Mouse (Mus musculus) hindbrain, postnatal 0 days (tissue): ENCODE results near the gene Osbpl2. TPM values are rescaled to one million over a fixed set of nuclear protein-coding genes. Genes with fewer than 3 reads are reported as not detected.
A peak's percentile ranks its signal among the peaks of the same experiment; 100 is the strongest.
"Not testable (repeated sequence)": the region's sequence is repeated elsewhere in the genome, so short reads cannot be mapped to it uniquely, and the experiment has no call there.

Source experiments
- ATAC-seq: fragments of 200-750 bp; cut with Nextera tagmentation; 2 replicates; pipeline ENCODE4 v1.8.0; 2017; ENCODE audit warnings: mild to moderate bottlenecking, moderate TSS enrichment, moderate library complexity
- DNase-seq: peaks from one replicate; pipeline ENCODE4 v3.0.0-alpha.2; 2015; ENCODE audit warnings: low spot score
- H3K27ac ChIP-seq: fragments of 300-500 bp; sonication (generic); 2 replicates; pipeline ENCODE4 v1.5.1; 2014; ENCODE audit warnings: mild to moderate bottlenecking
- H3K27me3 ChIP-seq: fragments of 300-500 bp; sonication (generic); 2 replicates; pipeline ENCODE4 v1.6.1; 2014; ENCODE audit warnings: low read length, mixed read lengths; ENCODE audit not compliant: insufficient read depth
- H3K36me3 ChIP-seq: fragments of 300-500 bp; sonication (generic); 2 replicates; pipeline ENCODE4 v1.6.1; 2014; ENCODE audit warnings: low read length, mixed read lengths; ENCODE audit not compliant: insufficient read depth
- H3K4me1 ChIP-seq: fragments of 300-500 bp; sonication (generic); 2 replicates; pipeline ENCODE4 v1.6.1; 2014; ENCODE audit warnings: antibody characterized with exemption, low read length, mixed read lengths; ENCODE audit not compliant: insufficient read depth
- H3K4me2 ChIP-seq: fragments of 300-500 bp; sonication (generic); 2 replicates; pipeline ENCODE4 v1.6.1; 2014; ENCODE audit warnings: low read depth, mild to moderate bottlenecking, low read length, moderate library complexity, mixed read lengths
- H3K4me3 ChIP-seq: fragments of 300-500 bp; sonication (generic); 2 replicates; pipeline ENCODE4 v1.5.1; 2014; ENCODE audit warnings: low read length
- H3K9ac ChIP-seq: fragments of 300-500 bp; sonication (generic); replicated peaks from 2 replicates; pipeline ENCODE4 v1.6.1; 2014; ENCODE audit warnings: mild to moderate bottlenecking, low read length, moderate library complexity, mixed read lengths
- H3K9me3 ChIP-seq: fragments of 300-500 bp; sonication (generic); 2 replicates; pipeline ENCODE4 v1.6.1; 2016; ENCODE audit warnings: low read length, mixed read lengths
- CTCF ChIP-seq: IDR thresholded peaks from 2 replicates; pipeline ENCODE4 v1.5.1; 2016; ENCODE audit warnings: antibody characterized with exemption, control low read depth, low read depth
- WGBS: fragments of 180-500 bp; shearing (Covaris S2); extraction: QIAGEN DNeasy Blood & Tissue Kit; methylation state at CpG from one replicate; pipeline ENCODE4 v1.1.7; 2014; 5-methylcytosine and 5-hydroxymethylcytosine counted together
- polyA plus RNA-seq: library from polyadenylated mRNA; unstranded; fragments of >200 nt; fragmentation: Nextera tagmentation; extraction: Ambion mirVana; gene quantifications from 2 replicates; pipeline ENCODE4 v1.2.1, GENCODE M21; 2015
- total RNA-seq: library from RNA; depleted of rRNA; stranded (reverse); fragments of >200 nt; gene quantifications from 2 replicates; pipeline ENCODE4 v1.2.3, GENCODE M21; 2014

The Osbpl2 gene
- total and polyA plus RNA-seq, 2 experiments from 2014 or later: 39.2 to 57.9 TPM

DNA sequence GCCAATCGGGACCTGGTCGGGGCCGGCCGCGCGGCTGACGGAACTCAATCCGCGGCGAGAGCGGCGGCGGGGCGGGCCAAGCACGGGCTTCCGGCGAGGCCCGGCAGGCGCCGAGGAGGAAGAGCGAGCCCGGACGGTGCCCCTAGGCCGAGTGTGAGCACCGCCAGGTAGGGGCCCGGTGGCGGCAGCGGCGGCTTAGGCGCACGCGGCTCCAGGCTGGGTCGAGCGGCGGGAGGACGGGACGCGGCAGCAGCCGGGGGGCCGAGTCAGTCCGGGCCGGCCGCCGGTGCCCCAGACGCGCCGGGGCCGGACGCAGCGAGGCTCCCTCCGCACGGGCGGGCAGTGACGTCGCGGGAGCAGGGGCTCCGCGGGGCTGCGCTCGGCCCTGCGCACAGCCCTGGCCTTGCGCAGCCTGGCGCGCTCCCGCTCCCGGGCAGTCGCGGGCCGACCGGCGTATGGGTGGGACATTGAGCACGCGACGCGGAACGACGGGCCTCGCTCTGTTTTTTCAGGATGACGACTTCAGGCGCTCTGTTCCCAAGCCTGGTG, 52.5 kb downstream of the Osbpl2 start:
- H3K36me3 ChIP-seq: peaks cover 25% of the 10 kb centered on the region
- WGBS: 2% methylated on average over 68 of the region's 80 CpGs
- no peak for TF ChIP-seq CTCF
- ATAC-seq: peak; percentile 74
- no peaks in the 10 kb centered on the region for H3K27me3 ChIP-seq
- no peaks in the 10 kb centered on the region for H3K9me3 ChIP-seq
- peak overlapping the region; percentile 76 for H3K4me3 ChIP-seq
- peaks cover 7% of the 10 kb centered on the region for H3K4me1 ChIP-seq
- peak overlapping the region; percentile 97 for H3K27ac ChIP-seq
- H3K4me2 ChIP-seq: peak overlapping the region; percentile 63
- peak overlapping the region; percentile 88 for H3K9ac ChIP-seq
- peak; percentile 76 for DNase-seq

DNA sequence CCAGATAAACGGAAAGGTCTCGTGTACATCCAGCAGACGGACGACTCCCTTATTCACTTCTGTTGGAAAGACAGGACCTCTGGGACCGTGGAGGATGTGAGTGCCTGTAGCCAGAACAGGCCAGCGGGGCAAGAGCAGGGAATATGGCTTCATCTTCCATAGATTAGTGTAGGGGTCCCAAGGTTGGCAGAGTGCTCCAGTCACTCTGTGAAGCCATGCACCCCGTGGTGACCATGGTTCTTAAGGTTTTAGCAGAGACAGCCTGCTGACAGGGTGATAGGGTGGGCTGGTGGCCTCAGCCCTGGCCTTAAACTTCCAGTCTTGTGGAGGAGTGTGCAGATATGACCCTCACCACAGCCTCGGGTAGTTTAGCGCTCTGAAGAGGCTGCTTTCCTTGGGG, 53.0 kb downstream of the Osbpl2 start:
- no peak for TF ChIP-seq CTCF
- DNase-seq (no peak), ATAC-seq (no peak)
- no peaks in the 10 kb centered on the region for H3K27me3 ChIP-seq
- H3K36me3 ChIP-seq: peaks cover 30% of the 10 kb centered on the region
- no peaks in the 10 kb centered on the region for H3K9me3 ChIP-seq
- peak overlapping the region; percentile 76 for H3K4me3 ChIP-seq
- peaks cover 7% of the 10 kb centered on the region for H3K4me1 ChIP-seq
- peak overlapping the region; percentile 88 for H3K9ac ChIP-seq
- peak overlapping the region; percentile 63 for H3K4me2 ChIP-seq
- 6% methylated on average over 8 of the region's 9 CpGs for WGBS
- peak overlapping the region; percentile 97 for H3K27ac ChIP-seq

DNA sequence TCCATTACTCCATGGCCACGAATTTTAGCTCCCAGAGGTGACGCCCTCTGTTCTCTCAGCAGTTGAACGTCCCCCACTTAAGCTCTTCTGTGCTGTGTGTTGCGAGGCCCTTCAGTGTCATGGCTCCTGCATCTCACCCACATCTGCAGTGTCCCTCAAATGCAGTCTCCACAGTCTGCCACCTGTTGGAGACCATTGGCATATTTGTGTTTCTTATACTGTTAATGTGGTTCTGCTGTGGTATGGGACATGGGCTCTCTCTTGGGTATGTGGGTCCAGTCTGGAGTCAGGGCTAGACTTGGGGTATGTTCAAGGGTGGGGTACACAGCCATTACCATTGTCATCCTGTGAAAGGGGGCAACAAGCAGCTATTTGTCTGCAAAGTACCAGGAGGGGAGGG, 54.1 kb downstream of the Osbpl2 start:
- Histone ChIP-seq H3K9ac (0 out of 2 replicates have a peak overlapping the region, but pooled peaks have one; percentile 88), H3K27me3 (no peaks in the 10 kb centered on the region), H3K4me2 (peak overlapping the region; percentile 63), H3K27ac (no peak overlapping the region), H3K9me3 (no peaks in the 10 kb centered on the region), H3K36me3 (peaks cover 40% of the 10 kb centered on the region), H3K4me3 (peak overlapping the region; percentile 76; the same call in 1 of the 2 replicates), H3K4me1 (peaks cover 7% of the 10 kb centered on the region)
- 81% methylated on average over 4 of the region's 4 CpGs for WGBS
- TF ChIP-seq CTCF: peak; percentile 60
- ATAC-seq: no peak
- no peak for DNase-seq

DNA sequence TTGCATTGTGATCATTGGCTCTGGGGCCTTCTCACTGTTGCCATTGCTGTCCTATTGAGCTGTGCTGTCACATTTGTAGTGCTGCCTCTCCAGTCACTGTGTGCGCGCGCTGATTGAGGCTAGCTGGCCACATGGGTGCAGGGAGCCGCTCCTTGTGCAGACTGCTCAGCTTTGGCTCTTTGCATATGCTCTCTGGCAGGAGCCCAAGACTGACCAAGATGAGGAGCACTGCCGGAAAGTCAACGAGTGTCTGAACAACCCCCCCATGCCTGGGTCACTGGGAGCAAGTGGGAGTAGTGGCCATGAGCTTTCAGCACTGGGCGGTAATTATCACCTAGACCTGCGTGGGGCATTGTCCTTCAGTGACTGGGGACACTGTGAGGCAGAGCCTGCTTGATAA, 54.6 kb downstream of the Osbpl2 start:
- not testable (repeated sequence) for H3K27ac ChIP-seq, H3K9me3 ChIP-seq, ATAC-seq, H3K4me1 ChIP-seq, DNase-seq, H3K9ac ChIP-seq, H3K4me3 ChIP-seq, H3K27me3 ChIP-seq
- H3K4me2 ChIP-seq: peak overlapping the region; percentile 63; the same call in 1 of the 2 replicates
- H3K36me3 ChIP-seq: peaks cover 40% of the 10 kb centered on the region
- 84% methylated on average over 8 of the region's 8 CpGs for WGBS

DNA sequence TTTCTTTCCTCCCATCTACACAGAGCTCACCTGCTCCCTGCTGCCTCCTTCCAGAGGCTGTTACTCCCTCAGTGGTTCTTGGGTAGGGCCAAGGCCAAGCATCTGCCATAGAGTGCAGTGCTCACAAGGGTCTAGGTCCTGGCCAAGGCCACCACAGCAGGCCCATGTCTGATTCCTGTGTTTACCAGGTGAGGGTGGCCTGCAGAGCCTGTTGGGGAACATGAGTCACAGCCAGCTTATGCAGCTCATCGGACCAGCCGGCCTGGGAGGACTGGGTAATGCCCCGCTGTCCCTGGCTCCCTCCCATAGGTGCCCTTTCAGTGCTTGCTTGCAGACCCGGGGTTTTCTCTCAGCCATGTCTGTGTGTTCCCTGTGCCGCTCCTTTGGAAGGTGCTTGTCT, 55.0 kb downstream of the Osbpl2 start:
- Histone ChIP-seq H3K9ac (no peak overlapping the region), H3K36me3 (peaks cover 40% of the 10 kb centered on the region), H3K4me3 (no peak overlapping the region), H3K9me3 (no peaks in the 10 kb centered on the region), H3K4me2 (no peak overlapping the region), H3K27ac (no peak overlapping the region), H3K4me1 (peaks cover 7% of the 10 kb centered on the region), H3K27me3 (no peaks in the 10 kb centered on the region)
- ATAC-seq (no peak), DNase-seq (no peak)
- WGBS: 96% methylated on average over 5 of the region's 5 CpGs
- no peak for TF ChIP-seq CTCF

DNA sequence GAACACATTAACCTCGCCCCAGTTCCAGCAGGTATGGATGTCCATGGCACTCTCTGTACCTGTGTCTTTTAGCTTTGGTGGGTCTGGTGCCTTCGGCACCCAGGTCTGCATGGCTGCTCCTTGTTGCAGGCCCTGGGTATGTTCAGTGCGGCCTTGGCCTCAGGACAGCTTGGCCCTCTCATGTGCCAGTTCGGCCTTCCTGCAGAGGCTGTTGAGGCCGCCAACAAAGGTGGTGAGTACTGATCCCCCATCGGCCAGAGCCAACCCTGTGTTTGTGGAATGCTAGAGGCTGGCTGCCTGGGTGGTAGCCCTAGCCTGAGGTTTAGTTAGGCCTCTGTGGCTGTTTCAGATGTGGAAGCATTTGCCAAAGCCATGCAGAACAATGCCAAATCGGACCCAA, 56.6 kb downstream of the Osbpl2 start:
- Histone ChIP-seq H3K9me3 (no peaks in the 10 kb centered on the region), H3K4me3 (no peak overlapping the region), H3K9ac (no peak overlapping the region), H3K36me3 (peaks cover 40% of the 10 kb centered on the region), H3K27me3 (no peaks in the 10 kb centered on the region), H3K27ac (no peak overlapping the region), H3K4me1 (peaks cover 7% of the 10 kb centered on the region), H3K4me2 (no peak overlapping the region)
- no peak for DNase-seq
- no peak for ATAC-seq
- TF ChIP-seq CTCF: no peak
- WGBS: 93% methylated on average over 7 of the region's 7 CpGs

DNA sequence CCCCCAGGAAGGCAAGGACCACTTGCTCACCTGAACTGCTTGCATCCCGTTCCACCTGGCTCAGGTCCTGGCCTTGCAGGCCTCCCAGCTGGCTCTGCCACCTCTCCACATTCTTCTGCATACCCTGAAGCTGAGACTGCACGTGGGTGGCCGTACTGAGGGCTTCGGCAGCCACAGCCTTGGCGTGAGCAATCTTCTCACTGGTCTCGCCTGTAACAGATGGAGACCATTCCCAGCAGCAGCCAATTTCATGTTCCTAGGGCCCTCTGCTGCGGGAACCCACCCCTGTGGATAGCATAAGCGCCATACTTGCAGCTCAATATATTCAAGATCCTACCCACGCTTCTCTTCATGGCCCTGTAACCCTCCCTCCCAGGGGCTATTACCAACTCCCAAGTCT, 62.4 kb downstream of the Osbpl2 start:
- no peak for ATAC-seq
- Histone ChIP-seq H3K9me3 (no peaks in the 10 kb centered on the region), H3K27me3 (no peaks in the 10 kb centered on the region), H3K36me3 (peaks cover 15% of the 10 kb centered on the region), H3K27ac (no peak overlapping the region), H3K4me3 (no peak overlapping the region), H3K4me1 (no peaks in the 10 kb centered on the region), H3K9ac (no peak overlapping the region), H3K4me2 (no peak overlapping the region)
- WGBS: 60% methylated on average over 9 of the region's 9 CpGs
- no peak for TF ChIP-seq CTCF
- no peak for DNase-seq
